Mouse (Mus musculus) G1E (cell line): ENCODE results near the gene Tmem214.

Experiments used
- CTCF ChIP-seq: IDR thresholded peaks from 2 replicates; pipeline ENCODE4 v1.5.1; 2012; ENCODE audit warnings: low read depth, low read length, inconsistent platforms, mixed read lengths
- GATA1 ChIP-seq: IDR thresholded peaks from 2 replicates; pipeline ENCODE4 v1.6.1; 2012; ENCODE audit warnings: borderline replicate concordance, low read length, inconsistent platforms, mixed read lengths
- GATA2 ChIP-seq: IDR thresholded peaks from 2 replicates; pipeline ENCODE4 v1.6.1; 2012; ENCODE audit warnings: low read depth, low read length, inconsistent platforms, borderline replicate concordance
- POLR2AphosphoS5 ChIP-seq: IDR thresholded peaks from 2 replicates; pipeline ENCODE4 v1.6.1; 2012; ENCODE audit warnings: low read depth, low read length, inconsistent platforms; ENCODE audit not compliant: insufficient replicate concordance
- TAL1 ChIP-seq: conservative IDR thresholded peaks from 2 replicates; pipeline ENCODE4 v1.6.1; 2012; ENCODE audit warnings: low read depth, low read length, inconsistent platforms, mixed read lengths

DNA sequence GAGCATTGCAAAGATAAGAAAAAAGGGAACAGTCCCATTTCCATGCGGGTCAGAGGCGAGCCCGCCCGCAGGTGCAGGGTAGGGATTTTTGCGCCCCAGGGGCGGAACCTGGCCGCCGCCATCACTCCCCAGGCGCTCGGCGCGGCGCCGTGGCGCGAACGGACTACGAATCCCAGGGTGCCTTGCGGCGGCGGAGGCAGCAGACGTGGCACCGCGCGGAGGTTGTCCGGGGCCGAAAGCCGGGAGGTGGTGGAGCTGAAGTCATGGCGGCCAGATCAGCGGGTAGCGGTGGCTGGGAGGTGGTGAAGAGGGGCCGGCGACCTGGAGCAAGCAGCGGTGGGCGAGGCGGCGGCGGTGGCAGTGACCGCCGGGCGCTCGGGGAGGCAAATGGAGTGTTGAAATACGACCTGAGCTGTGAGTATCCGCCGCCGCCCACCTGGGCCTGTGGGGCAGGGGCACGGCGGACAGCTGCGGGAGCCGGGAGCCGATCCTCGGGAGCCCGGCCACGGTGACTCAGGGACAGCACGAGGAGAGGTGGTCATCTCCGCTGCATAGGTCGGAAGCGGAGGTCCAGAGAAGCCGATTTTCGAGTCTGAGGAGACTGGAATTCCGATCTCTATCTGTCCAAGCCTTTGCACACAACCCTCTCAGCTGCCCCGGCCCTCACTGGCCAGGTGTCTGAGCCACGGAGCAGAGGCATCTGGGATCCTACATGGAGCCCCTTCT lies 1.8 kb downstream of the Tmem214 start:
- TF ChIP-seq CTCF (no peak), GATA2 (no peak), GATA1 (no peak), TAL1 (no peak), POLR2AphosphoS5 (no peak)
